Comparison of ENCODE assay signal across 9 mouse cellular contexts in the genomic region with DNA sequence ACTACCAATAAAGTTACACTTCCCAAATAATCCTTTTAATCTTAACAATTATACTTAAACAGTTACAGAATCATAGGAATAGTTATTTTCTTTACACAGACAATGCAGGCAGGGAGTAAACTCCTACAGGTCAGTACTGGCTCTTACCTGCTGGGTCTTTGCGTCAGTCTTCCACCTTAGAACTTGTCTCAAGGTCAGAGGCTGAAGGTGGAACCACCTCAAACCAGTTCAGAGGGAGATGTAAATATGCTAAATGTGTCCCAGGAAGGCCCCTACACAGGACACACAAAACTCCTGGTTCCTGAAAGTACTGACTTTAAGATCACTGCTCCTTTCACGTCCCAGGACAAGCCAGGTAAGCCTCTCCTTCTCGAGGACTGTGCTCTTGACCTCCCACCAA. TPM values are rescaled to one million over a fixed set of nuclear protein-coding genes. Genes with fewer than 3 reads are reported as not detected.
"Had no signal": no experiment of that assay in that cellular context is flagged by ENCODE, and none has a peak within 500 bp of the region (broad histone marks: within the 10 kb centered on the region; RNA-seq: fewer than 3 reads in every experiment).

No protein-coding gene starts in this region.

- DNase-seq: lung, postnatal 14 days; lung, postnatal 36 days; right cerebral cortex, postnatal 14 days; thymus, adult 2 months; thymus, postnatal 25 days; thymus, postnatal 4 days had no signal

RNA-seq across cellular contexts. Expression of a gene that starts 19.5 kb away (rescaled TPM):
- total RNA-seq: megakaryocyte progenitor cell, adult 5-6 weeks; monocyte, adult 5-6 weeks; neutrophil, adult 5-6 weeks had no signal

RNA-seq across cellular contexts. Expression of a gene that starts 37.0 kb away (rescaled TPM):
- total RNA-seq: monocyte, adult 5-6 weeks; neutrophil, adult 5-6 weeks had no signal

RNA-seq across cellular contexts. Expression of a gene that starts 40.7 kb away (rescaled TPM):
- total RNA-seq: megakaryocyte progenitor cell, adult 5-6 weeks; monocyte, adult 5-6 weeks; neutrophil, adult 5-6 weeks had no signal
